Mouse (Mus musculus) left cerebral cortex, adult 2 months (tissue): ENCODE measurements around the gene Sec14l5. TPM values are rescaled to one million over a fixed set of nuclear protein-coding genes. Genes with fewer than 3 reads are reported as not detected.

Source experiments
- DNase-seq, 2 experiments: peaks; one replicate each; pipeline ENCODE4 v3.0.0; 2021 to 2022; ENCODE audit warnings: low spot score in 2 of 2, mixed read lengths in 1 of 2; ENCODE audit errors: extremely low spot score in 1 of 2
- H3K27ac ChIP-seq: fragments of 200-600 bp; 2 replicates; pipeline ENCODE4 v1.8.1; 2022
- H3K4me3 ChIP-seq: fragments of 200-600 bp; 2 replicates; pipeline ENCODE4 v1.8.1; 2022
- CTCF ChIP-seq: fragments of 200-600 bp; IDR thresholded peaks from 2 replicates; pipeline ENCODE4 v1.8.1; 2022; ENCODE audit warnings: antibody characterized with exemption, mild to moderate bottlenecking, moderate library complexity
- intact Hi-C: fragments of 180-260 bp; cut with DNase I; formaldehyde crosslinking; loops from one replicate; pipeline ENCODE4 v1.15.1; 2025
- total RNA-seq, 2 experiments: library from RNA; stranded (reverse); gene quantifications; 2 replicates each; pipeline ENCODE4 v1.2.3; 2021

Sec14l5 gene
- total RNA-seq, 2 experiments from 2014 or later: 4.8 to 5.0 TPM

DNA sequence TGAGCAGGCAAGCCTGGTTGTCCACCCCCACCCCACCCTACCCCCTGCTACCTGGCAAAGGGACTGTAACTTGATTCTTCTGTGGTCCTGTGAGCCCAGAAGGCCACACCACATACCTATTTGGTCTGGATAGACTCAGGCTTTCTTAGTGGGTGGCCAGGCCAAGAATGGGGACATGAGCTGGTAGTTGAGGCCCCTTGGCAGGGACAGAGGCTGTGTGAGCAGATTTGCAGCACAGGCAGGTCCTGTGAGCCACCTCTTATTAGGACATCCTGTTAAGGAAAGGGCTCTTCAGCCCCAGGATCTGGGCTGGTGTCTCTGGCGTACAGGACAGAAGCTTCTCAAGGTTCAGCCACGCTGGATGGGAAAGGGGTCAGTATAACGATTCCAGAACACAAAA lies 10.2 kb downstream of the Sec14l5 start:
- Histone ChIP-seq H3K27ac (no peak overlapping the region), H3K4me3 (no peak overlapping the region)
- intact Hi-C loops: no loop called here

DNA sequence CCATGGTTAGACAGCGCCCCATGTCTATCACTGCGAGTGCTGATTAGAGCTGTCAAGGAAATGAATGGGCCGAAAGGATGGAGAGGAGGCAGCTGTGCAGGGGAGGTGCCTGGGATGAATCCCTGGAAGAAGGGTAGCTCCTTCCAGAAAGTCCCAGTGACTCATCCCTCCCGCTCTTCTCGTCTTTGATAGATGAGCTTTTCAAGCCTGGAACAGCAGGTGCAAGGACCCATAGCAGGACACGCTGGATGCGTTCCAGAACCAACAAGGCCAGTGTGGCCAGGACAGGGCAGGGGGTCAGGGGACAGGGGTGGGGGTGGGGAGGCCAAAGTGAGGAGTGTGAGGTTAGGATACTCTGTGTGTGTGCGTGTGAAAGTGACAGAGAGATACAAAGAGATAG lies 12.3 kb downstream of the Sec14l5 start:
- no peak for DNase-seq
- Histone ChIP-seq H3K4me3 (no peak overlapping the region), H3K27ac (no peak overlapping the region)
- intact Hi-C loops: no loop called here
- no peak for TF ChIP-seq CTCF

More for the DNA sequence above, 10.2 kb downstream of the Sec14l5 start:
- TF ChIP-seq CTCF: no peak
- DNase-seq: no peak

DNA sequence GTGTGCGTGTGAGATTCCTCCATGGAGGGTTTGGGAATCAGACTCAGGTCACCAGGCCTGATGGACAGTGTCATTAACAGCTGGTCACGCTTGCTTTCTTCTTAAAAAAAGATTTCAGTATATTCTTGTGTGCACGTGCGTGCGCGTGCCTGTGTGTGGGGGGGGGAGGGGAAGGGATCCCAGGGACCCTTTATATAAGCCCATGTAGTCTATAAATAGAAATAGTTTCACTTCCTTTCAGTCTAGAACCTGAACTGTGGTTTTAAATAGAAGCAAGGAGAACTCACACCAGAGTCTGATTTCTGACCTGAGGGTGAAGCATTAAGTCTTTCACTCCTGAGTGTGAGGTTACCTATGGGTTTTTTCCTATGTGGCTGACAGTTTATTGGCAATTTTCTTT lies 17.4 kb downstream of the Sec14l5 start:
- intact Hi-C loops: no loop called here
- Histone ChIP-seq H3K4me3 (no peak overlapping the region), H3K27ac (no peak overlapping the region)
- DNase-seq: no peak
- no peak for TF ChIP-seq CTCF

DNA sequence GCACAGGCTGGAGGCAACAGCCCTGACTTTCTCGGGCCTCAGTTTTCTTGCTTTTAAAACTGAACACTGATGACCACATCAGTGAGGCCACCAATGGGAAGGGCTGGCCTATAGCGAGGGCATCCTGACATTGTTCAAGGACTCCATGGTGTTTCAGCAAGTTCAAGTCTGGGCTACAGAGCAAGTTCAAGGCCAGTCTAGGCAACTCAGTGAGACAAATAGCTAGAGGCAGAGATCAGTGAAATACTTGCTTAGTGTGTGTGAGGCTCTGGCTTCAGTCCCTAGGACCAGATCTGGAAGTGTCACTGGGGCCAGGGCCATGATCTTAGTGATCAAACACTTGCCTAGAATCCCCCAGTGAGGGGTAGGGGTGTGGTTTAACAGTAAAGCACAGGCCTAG lies 21.1 kb downstream of the Sec14l5 start:
- no peak for TF ChIP-seq CTCF
- intact Hi-C loops: no loop called here
- no peak for DNase-seq
- no peak overlapping the region for H3K27ac ChIP-seq
- H3K4me3 ChIP-seq: no peak overlapping the region

DNA sequence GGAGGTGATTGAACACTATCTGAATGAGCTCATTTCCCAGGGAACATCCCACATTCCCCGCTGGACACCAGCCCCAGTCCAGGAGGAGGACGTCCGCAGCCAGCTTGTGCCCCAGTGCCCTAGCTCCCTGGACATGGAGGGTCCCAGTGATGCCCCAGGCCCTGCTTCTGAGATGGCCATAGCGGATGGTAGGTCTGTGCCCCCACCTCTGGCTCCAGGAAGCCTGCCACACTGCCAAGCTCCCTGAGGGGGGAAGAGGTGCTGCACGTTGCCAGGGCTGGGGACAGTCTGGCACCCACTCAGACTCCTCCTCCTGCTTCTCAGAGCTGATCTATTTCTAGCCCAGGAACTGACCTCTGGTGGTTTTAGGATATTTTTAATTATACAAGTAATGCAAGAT lies 21.9 kb downstream of the Sec14l5 start:
- no peak for TF ChIP-seq CTCF
- no peak overlapping the region for H3K4me3 ChIP-seq
- intact Hi-C loops: no loop called here

DNA sequence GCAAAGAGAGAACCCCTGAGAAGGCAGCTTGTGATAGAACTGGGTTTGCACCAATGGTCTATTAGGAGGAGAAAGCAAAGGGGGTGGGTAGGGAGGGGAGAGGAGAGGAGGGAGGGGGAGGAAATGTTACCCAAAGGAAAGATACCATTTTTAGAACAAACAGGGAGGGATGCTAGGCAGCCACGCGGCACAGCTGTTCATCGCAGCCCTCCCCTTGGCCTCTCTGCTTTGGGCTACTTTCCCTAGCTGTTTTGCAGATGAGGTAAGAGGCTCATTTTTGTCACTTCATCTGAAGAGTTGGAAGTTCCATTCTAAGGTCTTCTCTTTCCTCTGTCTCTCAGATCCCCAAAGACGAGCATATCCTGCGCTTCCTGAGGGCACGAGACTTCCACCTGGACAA lies 25.7 kb downstream of the Sec14l5 start:
- TF ChIP-seq CTCF: no peak
- intact Hi-C loops: no loop called here
- Histone ChIP-seq H3K4me3 (no peak overlapping the region), H3K27ac (no peak overlapping the region)
- no peak for DNase-seq

More for the DNA sequence above, 21.9 kb downstream of the Sec14l5 start:
- DNase-seq: no peak
- H3K27ac ChIP-seq: no peak overlapping the region

DNA sequence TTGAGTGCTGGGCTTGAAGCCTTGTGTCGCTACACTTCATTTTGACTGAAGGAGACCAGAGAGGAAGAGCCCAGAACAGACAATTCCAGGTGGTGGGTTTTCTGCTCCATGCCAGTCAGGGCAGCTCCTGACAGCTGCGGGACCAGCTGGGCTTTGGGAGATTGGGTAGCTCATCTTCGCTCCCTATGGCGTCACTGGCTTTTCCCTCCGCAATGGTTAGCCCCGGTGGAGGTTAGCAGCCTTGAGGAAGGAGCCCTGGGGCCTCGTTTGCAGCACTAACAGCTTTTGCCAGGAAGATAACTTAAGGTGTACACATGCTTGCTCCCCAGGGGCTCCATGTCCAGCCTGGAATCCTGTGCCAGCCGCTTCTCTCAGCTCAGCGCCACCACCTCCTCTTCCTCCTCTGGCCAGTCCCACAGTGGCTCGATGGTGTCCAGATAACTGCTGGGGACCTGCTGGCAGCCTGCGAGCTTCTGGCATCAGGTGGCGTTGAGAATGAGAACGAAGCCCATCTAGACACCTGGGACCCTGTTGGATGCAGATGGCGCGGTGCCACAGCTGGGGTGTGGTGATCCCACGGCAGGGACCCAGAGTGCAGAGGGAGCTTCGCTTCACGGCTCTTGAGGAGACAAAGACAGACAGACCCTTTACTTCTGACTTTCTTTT lies 36.5 kb downstream of the Sec14l5 start:
- H3K27ac ChIP-seq: no peak overlapping the region
- no peak for DNase-seq
- TF ChIP-seq CTCF: no peak
- intact Hi-C loops: no loop called here
- no peak overlapping the region for H3K4me3 ChIP-seq

DNA sequence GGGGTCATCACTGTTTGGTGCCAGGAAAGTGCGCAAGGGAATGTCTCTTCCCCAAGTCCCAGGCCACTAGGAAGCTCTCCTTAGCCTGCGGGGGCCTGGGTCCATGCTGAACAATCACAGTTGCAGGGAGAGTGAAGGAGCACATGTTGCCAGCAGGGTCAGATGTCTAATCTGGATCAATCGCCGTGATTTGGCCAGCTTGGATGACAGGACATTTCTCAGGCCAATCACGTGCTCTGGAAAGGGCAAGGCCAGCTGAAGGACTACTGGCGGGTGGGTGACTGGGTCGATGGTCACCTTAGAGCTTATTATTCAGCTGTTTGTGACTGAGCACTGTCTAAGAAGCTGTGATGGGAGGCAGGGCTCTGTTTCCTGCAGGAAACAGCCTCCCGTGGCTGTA lies 37.2 kb downstream of the Sec14l5 start:
- Histone ChIP-seq H3K27ac (no peak overlapping the region), H3K4me3 (no peak overlapping the region)
- intact Hi-C loops: no loop called here
- no peak for DNase-seq
- no peak for TF ChIP-seq CTCF

DNA sequence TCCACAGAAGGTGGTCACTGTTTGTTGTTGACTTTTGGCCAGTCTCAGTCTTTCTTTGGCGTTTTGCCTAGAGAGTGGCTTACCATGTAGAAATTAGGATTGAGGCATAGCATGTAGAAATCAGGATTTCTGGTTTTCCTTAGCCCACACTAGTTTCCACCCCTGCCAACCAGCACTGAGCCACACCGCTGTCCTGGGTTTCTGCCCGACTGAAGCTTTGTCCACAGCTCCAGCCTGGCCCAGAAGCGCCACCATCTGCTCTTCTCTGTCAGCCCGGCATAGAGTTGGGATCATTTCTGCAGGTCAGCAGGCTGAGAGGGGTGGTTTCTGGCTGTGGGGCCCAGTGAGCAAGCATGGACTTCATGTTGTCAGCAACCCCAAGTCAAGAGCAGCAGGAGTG lies 38.0 kb downstream of the Sec14l5 start:
- TF ChIP-seq CTCF: no peak
- Histone ChIP-seq H3K4me3 (no peak overlapping the region), H3K27ac (no peak overlapping the region)
- DNase-seq: no peak
- intact Hi-C loops: no loop called here

DNA sequence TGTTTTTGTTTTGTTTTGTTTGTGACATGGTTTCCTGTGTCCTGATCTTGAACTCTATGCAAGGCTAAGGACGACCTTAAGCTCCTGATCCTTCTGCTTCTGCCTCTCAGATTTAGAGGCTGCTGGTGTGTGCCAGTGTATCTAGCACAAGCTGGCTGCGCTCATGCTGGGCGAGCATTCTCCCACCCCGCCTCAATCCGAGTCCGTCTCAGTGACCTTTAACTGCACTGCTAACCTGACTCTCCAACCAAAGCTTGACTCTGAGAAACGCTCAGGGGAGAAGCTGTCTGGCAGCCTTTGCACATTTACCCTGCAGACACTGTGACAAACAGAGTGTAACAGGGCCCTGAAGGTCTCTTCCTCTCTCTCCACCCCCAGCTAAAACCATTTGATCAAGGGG lies 38.8 kb downstream of the Sec14l5 start:
- no peak overlapping the region for H3K4me3 ChIP-seq
- no peak for TF ChIP-seq CTCF
- no peak overlapping the region for H3K27ac ChIP-seq
- no peak for DNase-seq
- intact Hi-C loops: no loop called here

DNA sequence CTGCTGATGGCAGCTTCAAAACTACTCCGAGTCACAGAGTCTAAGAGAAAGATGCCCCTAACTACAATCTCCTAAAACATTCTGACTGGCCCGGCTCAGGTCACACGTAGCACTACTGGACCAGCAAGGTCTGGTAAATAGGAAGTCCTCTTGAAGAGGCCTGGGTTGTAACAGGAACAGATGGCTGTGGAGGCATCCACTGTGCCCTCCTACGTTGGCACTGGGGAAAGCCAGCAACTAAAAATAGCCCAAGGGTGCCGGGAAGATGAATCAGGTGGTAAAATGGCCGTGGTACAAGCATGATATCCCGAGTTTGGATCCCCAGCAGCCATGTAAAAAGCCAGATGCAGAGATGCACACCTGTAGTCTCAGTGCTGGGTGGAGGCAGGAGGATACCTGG lies 39.3 kb downstream of the Sec14l5 start:
- TF ChIP-seq CTCF: no peak
- intact Hi-C loops: no loop called here
- Histone ChIP-seq H3K27ac (no peak overlapping the region), H3K4me3 (no peak overlapping the region)
- DNase-seq: peak; percentile 26 to 58

DNA sequence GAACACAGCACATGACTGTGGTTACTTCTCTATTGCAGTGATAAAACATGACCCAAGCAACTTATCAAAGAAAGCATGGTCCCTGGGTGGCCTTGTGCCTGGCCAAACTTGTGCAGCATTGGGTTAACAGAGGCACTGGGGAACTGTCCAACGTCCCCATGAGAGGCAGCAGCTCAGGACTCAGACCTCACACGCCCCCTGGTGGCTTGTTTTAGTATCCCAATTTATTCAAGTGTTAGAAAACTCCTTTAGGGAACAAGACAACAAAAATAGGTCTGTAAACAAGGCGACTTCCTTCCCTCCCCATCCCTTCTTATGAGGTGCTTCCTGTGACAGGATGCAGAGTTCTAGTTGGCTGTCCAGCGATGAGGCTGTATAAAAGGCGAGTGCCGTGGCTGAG lies 48.2 kb downstream of the Sec14l5 start:
- intact Hi-C loops: no loop called here
- peak; percentile 73 for TF ChIP-seq CTCF
- DNase-seq: peak in 1 of 2 experiments; percentile 45
- Histone ChIP-seq H3K27ac (no peak overlapping the region), H3K4me3 (no peak overlapping the region)

DNA sequence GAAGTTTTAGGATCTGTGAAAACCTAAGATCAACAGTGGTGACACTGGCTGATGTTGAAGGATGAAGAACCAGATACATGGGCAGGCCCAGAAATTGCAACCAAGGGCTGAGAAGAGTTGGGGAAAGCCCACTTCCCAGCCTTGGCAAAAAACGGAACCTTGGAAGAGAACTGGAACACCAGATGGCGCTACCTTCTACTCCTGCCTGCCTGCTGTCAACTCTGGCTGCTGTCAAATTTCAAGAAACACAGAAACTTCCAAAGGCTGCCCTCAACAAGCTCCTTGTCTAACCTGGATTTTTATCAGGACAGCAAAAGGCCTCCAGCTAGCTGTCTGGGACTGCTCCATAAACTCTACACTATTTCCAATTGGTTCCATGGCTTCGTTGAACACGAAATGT lies 55.8 kb downstream of the Sec14l5 start:
- peak; percentile 46 to 54 for DNase-seq
- Histone ChIP-seq H3K4me3 (peak overlapping the region; percentile 96), H3K27ac (no peak overlapping the region)
- intact Hi-C loops: loop anchor here (1.0 to 5.0 kb wide), 5 partner anchors 30 to 332 kb away; partner anchors contain the start of genes Alg1 and Ubn1
- peak; percentile 77 for TF ChIP-seq CTCF
